Mouse (Mus musculus) adrenal gland (tissue): ENCODE measurements around the gene Acrbp.
"Not testable (repeated sequence)": the region's sequence is repeated elsewhere in the genome, so short reads cannot be mapped to it uniquely, and the experiment has no call there.

Experiments
- intact Hi-C: fragments of 180-260 bp; cut with DNase I; formaldehyde crosslinking; loops from one replicate; pipeline ENCODE4 v1.15.1; 2025
- long read RNA-seq, 2 experiments: library from polyadenylated mRNA; unstranded; transcript quantifications; one replicate each; pipeline ENCODE4 v2.0.0; 2020; ENCODE audit warnings: borderline replicate concordance in 1 of 2; ENCODE audit not compliant: insufficient replicate concordance in 1 of 2

The Acrbp gene
- long read RNA-seq, experiment 1, partial matches to known transcripts: 0 of 1 reads
- long read RNA-seq, experiment 1, other reads (novel, unspliced or antisense): 0 of 1 reads
- long read RNA-seq, experiment 2, partial matches to known transcripts: 0 of 4 reads
- long read RNA-seq, experiment 2, other reads (novel, unspliced or antisense): 2 of 4 reads

DNA sequence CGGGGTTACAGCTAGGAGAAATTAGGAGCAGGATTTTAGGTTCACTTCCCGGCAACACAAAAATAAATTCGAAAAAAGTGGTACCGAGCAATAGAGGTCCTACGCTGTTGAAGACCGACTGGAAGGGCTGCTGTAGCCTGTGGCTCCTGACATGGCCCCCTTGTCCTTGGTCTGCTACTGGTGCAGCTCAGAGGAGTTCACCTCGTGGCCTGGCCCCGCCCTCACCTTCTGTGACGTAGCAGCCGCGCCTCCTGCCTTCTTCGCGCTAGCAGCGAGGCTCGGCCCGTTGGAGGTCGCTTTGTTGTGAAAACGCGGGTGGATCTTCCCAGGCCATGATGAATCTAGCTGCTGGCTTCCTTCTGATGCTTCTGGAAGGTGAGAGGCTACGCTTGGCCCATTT is at the start of gene Acrbp:
TSS of gene Acrbp (plus strand) at position 12 of the 400 bp plus-strand sequence.
- intact Hi-C loops: no loop called here

DNA sequence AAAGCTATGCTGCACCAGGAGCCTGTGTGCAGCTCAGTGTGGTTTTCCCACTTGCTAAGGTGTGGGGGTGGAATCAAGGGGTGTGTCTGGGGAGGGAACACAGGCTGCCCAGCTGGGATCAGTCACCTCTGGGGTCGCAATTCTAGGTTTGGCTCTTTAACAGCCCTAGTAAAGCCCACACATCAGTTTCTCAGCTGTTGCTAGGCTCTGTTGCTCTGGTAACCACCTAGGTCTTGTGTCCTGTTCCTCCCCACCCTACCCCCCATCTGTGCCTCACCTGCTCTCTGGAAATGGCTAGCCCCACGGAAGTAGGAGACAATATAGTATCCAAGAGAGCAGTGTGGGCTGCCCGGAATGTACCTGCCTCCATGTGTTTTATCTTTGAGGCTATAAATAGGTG is 45.8 kb upstream of the Acrbp start:
- intact Hi-C loops: no loop called here

DNA sequence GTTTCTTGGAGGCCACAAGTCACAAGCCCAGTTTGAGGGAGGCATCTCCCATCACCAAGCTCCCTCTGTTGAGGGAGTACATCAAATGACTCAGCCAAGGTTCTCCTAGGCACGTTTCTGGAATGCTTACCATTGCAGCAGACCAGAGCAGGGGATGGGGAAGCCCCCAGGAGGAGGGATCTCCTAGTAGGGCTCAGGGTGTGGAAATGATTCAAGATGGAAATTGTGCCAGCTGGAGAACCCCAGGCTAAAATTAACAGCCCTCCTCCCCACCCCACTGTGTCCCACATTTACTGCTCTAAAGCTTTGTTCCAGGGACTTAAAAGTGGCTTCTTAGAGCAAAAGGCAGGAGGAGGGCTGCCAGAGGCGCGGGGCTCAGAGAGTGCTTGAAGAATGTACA is 44.4 kb upstream of the Acrbp start:
- intact Hi-C loops: no loop called here

DNA sequence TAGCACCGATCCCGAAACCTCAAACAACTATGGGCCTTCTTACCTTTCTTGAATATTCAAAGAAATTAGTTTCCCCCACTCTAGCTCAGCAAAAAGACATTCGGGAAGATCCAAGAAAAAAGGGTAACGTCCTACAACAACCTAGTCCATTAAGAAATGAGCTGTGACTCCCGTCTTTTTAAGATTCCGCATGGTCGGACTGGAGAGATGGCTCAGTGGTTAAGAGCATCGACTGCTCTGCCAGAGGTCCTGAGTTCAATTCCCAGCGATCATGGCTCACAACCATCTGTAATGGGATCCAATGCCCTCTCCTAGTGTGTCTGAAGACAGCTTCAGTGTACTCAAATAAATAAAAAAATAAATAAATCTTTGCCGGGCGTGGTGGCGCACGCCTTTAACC is 41.4 kb upstream of the Acrbp start:
- intact Hi-C loops: loop anchor here (2.0 kb wide), 1 partner anchor 31 kb away; the partner anchor contains the start of gene Ing4

DNA sequence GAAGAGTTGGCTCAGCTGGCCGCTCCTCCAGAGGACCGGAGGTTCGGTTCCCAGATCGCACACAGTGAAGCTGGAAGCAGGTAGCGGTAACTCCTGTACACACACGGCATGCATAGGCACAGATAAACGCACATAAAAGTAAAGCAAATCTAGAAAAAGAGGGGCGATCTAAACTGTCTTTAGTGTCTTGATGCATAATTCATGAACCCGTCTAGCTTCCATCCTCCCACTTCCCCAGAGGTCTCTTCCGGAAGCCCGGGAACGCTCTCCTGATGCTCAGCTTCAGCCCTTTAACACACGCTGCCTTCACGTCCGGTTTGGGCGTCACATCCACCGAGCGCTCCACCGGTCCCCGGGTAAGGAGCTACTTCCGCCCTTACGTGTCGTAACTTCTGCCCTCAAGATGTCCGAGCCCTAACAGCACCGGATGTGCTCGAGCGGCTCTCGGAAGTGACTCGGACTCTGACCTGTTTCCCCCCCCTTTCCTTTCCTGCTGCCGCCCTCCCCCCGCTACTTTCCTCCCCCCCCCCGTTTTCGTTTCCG is 40.8 kb upstream of the Acrbp start:
- intact Hi-C loops: loop anchor here (2.0 kb wide), 1 partner anchor 30 kb away; the partner anchor contains the start of gene Ing4

DNA sequence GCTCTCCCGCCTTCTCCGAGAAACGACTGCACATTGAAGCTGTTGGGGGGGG is 40.5 kb upstream of the Acrbp start, which contains the start of gene Zfp384:
TSS of gene Zfp384 (plus strand) at position 17 of the 52 bp plus-strand sequence.
- intact Hi-C loops: loop anchor here (2.0 kb wide), 1 partner anchor 30 kb away; the partner anchor contains the start of gene Ing4

DNA sequence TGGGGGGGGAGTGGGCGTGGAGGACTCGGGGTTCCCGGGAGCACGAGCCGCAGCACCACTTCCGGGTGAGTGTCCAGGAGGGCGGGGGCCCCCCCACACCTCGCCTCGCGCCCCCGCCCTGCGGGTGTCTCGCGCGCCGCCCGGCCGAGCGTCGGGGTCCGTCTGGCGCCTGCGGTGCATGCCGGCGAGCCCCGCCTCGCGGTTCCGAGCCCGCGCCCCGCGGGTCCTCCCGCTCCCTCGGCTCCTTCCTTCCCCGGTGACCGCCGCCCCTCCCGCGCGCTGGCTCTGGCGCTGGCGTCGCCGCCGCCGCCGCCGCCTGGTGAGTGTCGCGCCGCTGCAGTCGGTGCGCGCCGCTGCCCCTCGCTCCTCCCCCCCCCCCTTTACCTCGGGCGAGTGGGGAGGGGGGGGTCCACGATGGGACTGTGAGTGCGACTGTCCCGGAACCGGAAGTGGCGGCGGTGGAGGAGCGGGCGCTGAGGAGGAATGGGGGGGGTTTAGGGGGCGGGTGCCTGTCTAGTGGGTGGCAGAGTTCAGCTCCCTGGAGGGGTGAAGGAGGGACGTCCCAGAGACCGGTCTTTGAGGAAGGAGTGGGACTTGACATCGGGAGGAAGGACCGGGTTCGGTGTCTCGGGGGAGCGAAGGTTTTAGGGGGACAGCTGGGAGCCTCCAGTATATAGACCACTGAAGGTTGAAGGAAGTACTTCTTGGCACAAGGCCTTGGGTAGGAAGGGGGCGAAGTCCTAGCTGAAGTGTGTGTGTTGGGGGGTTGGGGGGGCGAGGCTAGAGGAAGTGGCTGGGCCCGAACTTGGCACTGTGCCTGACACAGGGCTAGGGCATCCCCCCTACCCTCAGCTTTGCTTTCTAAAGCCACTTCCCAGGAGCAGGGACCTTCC is 40.1 kb upstream of the Acrbp start:
- intact Hi-C loops: loop anchor here (2.0 kb wide), 1 partner anchor 29 kb away; the partner anchor contains the start of gene Ing4

DNA sequence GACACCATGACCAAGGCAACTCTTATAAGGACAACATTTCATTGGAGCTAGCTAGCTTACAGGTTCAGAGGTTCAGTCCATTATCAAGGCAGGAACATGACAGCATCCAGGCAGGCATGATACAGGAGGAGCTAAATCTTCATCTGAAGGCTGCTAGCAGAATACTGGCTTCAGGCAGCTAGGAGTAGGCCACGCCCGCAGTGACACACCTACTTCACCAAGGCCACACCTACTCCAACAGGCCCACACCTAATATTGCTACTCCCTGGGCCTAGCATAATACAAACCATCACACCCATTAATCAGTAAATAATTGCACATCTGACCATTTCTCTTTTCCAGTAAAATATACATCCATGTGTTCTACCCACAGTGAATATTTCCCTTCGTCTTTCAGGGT is 31.8 kb upstream of the Acrbp start:
- intact Hi-C loops: no loop called here

DNA sequence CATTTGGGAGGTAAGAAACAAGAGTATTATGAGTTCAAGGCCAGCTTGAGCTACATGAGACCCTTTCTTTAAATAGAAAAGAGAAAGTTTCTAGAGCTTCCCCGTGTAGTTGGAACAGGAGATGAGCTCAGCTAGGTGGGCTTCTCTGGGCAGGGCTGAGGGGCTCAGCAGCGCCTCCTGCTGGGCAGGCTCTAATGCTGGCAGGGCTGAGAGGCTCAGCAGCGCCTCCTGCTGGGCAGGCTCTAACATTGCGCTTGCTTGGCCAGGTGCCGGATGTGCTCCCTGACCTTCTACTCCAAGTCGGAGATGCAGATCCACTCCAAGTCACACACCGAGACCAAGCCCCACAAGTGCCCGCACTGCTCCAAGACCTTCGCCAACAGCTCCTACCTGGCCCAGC is 19.0 kb upstream of the Acrbp start:
- intact Hi-C loops: not testable (repeated sequence)

DNA sequence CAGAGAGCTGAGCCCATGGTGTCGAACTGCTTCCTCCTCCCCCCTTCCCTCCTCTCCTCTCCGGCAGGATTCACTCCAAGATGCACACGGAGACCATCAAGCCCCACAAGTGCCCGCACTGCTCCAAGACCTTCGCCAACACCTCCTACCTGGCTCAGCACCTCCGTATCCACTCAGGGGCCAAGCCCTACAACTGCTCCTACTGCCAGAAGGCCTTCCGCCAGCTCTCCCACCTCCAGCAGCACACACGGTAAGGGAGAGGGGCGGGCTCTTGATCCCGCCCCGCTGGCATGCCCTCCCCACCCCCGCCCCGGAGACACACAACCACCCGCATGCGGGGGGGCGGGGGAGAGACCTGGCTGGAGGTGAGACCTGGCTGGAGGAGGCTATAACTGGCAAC is 17.9 kb upstream of the Acrbp start:
- intact Hi-C loops: no loop called here

DNA sequence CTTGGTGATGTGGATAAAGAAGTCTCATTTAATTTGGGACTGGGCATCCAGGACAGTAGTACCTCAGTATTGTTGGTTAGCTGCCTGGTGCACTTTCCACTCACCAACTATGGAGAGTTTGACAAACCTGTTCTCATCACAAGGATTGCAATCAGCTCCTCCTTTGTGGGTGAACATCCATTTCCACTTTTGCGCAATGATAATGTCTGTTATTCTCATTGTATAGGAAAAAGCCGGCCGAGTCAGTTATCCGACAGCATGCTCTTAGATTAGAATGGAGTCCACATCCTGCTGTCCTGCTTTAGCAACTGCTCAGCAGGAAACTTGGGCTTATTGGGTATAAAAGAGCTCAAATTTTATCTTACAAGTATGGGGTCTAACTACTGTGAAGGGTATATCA is 10.8 kb upstream of the Acrbp start:
- intact Hi-C loops: loop anchor here (2.0 kb wide), 1 partner anchor 30 kb away; the partner anchor contains the start of gene Zfp384

DNA sequence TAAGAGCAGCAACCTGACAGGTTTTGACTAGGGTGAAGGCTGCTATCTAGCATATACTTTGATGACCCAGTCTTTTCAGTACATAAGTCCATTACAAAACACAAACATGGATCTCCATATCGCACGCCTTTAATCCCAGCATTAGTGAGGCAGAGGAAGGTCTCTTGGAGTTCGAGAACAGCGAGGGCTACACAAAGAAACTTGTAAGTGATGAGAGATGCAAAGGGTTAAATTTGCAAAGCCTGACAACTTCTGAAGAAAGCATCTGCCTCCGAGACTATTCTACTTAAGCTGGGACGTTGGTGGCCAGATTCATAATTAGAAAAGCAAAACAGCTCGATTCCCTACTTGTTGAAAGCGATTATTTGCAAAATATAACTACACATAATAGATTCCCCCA is 10.4 kb upstream of the Acrbp start:
- intact Hi-C loops: loop anchor here (2.0 kb wide), 1 partner anchor 30 kb away; the partner anchor contains the start of gene Zfp384

DNA sequence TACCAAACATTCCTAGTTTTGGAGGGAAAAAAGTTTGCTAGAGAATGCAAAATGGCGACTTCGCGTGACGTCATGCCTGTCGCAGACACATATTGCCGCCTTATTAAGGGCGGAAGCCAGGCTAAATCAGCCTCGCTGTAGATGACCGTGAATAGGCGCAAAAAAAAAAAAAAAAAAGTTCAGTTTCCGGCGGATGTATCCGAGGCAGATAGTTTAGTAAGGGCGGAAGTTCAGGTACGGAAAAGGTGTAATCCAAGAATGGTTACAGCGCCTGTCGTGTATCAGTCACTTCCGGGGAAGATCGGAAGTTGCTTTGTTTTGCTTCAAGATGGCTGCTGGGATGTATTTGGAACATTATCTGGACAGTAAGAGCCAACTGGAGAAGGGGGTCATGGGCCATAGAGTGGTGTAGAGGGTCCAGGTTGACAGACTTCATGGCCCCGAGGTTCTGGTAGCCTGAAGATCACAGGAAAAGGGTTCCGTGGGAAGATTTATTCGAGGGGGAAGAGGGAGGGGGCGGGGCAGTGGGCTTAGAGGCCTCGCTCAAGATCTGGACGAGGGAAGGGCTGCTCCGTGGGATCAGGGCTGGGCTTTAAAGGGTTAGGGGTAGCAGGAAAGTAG is 9.8 kb upstream of the Acrbp start, which contains the start of gene Ing4:
TSS of gene Ing4 (plus strand) at position 228 of the 621 bp plus-strand sequence.
- intact Hi-C loops: loop anchor here (2.0 kb wide), 1 partner anchor 31 kb away; the partner anchor contains the start of gene Zfp384

DNA sequence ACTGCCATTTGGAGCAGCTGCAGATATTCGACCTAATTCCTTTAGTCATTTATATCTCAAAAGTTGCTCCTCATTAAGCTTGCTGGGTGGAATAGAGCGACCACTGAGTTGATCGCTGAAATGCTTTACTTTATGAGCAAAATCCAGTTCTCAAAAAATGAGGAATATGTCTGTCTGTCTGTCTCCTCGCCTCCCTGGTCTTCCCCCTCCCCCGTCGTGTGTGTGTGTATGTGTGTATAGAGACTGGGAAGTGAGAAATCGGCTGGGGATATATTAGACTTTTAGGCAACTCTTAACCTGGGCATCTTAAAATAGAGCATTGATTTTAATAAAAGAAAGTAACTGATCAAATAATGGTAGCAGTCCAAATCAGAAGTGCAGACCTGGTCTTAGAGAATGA is 9.3 kb upstream of the Acrbp start:
- intact Hi-C loops: no loop called here

DNA sequence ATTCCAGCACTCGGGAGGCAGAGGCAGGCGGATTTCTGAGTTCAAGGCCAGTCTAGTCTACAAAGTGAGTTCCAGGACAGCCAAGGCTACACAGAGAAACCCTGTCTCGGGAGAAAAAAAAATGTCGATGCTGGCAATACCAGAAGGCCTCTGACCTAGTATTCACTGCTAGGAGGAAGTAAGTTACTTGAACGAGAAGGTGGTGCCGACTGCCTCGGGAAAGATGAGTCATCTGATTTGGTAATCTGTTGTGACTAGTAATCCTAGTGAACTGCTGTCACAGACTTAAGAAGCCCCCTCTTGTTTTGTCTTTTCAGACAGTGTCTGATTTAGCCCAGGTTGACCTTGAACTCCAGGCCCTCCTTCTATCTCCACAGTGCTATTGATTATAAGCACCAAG is 8.4 kb upstream of the Acrbp start:
- intact Hi-C loops: no loop called here

DNA sequence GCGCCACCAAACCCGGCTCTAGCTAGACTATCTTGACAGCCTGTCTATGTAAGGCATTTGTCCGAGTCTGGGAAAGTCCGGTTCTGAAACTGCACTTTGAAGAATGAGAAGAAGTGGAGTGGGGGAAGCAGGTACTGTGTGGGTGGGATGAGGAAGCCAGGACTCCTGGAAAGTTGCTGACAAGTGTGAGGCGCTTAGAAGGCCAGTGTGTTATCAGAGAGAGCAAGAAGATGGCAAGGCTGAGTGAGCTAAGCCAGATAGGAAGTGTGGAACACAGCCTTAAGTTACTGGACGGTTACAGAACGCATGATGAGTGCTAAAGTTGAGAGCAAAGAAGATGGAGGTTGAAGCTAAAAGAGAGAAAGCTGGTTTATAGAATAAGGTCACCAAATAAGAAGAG is 7.4 kb upstream of the Acrbp start:
- intact Hi-C loops: no loop called here

DNA sequence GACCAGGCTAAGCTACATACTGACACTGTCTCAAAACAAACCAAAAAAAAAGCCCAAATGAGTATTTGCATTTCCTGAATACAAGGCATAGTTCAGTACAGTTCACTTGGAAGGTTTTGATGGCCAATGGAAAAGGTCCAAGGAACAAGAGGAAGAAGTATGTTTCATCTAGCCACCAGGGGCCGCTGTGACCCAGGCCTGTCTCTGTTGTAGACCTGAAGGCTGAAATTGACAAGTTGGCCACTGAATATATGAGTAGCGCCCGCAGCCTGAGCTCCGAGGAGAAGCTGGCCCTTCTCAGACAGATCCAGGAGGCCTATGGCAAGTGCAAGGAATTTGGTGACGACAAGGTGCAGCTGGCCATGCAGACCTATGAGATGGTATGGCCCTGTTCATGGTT is 2.8 kb upstream of the Acrbp start:
- intact Hi-C loops: loop anchor here (2.0 kb wide), 1 partner anchor 36 kb away; no protein-coding TSS in a partner anchor

DNA sequence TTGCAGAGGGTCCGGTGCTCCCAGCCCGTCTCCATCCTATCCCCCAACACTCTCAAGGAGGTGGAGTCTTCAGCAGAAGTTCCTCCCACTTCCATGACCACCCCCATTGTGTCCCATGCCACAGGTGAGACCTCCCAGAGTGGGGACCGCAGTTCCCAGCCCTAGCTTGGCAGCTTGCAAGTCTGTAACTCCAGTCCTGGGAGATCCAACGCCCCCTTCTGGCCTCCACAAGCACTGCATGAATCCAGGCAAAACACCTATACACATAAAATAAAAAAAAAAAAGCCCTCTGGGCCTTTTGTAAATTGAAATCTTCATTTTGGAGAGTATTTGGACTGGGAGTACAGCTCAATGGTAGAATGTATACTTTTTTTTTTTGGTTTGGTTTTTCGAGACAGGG is 1.7 kb downstream of the Acrbp start:
- intact Hi-C loops: no loop called here

DNA sequence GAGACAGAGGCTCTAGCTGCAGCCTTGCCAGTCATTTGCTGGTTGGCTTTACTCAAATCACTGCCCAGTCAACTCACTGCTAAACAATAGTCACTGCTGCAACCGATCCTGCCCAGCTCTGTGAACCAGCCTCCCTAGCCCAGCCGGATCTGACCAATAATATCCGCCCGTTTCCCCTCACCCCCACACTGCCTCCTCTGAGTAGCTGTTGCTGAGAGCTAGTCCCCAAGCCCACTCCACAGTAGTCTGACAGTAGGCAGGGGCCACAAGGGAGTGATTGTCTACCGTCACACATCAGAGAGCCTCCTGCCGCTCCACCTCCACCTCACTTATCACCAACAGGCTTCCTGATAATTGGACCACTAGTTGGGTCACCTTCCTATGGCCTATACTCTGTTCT is 12.0 kb downstream of the Acrbp start:
- intact Hi-C loops: no loop called here

DNA sequence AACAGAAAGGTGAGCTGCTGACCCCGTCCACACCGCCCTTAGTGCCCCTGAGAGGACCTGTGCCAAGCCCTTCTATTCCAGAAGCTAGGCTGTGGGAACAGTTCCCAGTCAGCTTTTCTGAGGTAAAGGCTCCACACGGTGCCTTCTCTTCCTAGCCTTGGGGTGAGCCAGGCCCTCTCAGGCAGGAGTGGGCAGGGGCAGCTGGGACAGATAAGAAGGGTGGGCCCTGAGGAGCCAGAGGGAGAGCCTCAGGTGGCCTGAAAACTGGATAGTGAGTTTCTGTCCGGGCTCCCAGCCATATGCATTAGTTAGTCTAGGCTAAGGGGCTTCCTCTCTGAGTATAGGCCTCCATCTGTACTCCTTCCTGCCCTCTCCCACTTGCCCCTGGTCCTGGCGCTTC is 13.0 kb downstream of the Acrbp start:
- intact Hi-C loops: no loop called here

DNA sequence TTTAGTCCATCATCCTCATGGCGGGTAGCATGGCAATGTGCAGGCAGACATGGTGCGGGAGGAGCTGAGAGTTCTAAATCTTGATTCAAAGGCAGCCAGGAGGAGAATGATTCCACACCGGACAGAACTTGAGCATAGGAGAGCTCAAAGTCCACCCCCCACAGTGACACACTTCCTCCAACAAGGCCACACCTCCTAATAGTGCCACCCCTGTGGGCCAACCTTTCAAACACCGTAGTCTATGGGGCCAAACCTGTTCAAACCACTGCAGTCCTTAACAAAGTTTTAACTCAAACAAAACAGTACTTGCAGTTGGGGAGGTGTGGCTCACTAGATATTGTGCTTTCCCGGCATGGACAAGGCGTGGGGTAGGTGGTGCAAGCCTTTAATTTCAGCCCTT is 14.4 kb downstream of the Acrbp start:
- intact Hi-C loops: no loop called here

DNA sequence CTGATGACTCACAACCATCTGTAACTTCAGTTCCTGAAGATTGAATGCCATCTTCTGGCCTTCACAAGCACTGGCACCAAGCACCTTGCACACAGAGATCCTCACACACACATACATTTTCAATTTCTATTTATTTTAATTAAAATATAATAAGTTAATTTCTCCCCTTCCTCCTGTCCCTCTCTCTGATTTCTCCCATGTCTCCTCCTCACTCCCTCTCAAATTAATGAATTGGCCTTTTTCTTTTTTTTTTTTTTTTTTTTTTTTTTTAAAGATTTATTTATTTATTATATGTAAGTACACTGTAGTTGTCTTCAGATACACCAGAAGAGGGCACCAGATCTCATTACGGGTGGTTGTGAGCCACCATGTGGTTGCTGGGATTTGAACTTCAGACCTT is 15.7 kb downstream of the Acrbp start:
- intact Hi-C loops: not testable (repeated sequence)
